Mouse (Mus musculus) intestine, embryonic 16.5 days (tissue): Measurements from ENCODE around the gene Dusp14. TPM values are rescaled to one million over a fixed set of nuclear protein-coding genes. Genes with fewer than 3 reads are reported as not detected.

Source experiments
- ATAC-seq: fragments of 200-750 bp; cut with Nextera tagmentation; 2 replicates; pipeline ENCODE4 v1.8.0; 2017; ENCODE audit warnings: moderate TSS enrichment, moderate library complexity
- H3K27ac ChIP-seq: fragments of 300-500 bp; sonication (generic); 2 replicates; pipeline ENCODE4 v1.5.1; 2014; ENCODE audit warnings: mild to moderate bottlenecking, low read length
- H3K27me3 ChIP-seq: fragments of 300-500 bp; sonication (generic); replicated peaks from 2 replicates; pipeline ENCODE4 v1.6.1; 2014; ENCODE audit warnings: low read length, control low read depth, mixed read lengths; ENCODE audit not compliant: control insufficient read depth, insufficient read depth
- H3K36me3 ChIP-seq: fragments of 300-500 bp; sonication (generic); 2 replicates; pipeline ENCODE4 v1.6.1; 2014; ENCODE audit warnings: low read length, control low read depth; ENCODE audit not compliant: control insufficient read depth, insufficient read depth
- H3K4me1 ChIP-seq: fragments of 300-500 bp; sonication (generic); 2 replicates; pipeline ENCODE4 v1.6.1; 2014; ENCODE audit warnings: low read length, control low read depth, mixed read lengths; ENCODE audit not compliant: control insufficient read depth, insufficient read depth
- H3K4me2 ChIP-seq: fragments of 300-500 bp; sonication (generic); 2 replicates; pipeline ENCODE4 v1.6.1; 2014; ENCODE audit warnings: low read depth, low read length, control low read depth
- H3K4me3 ChIP-seq: fragments of 300-500 bp; sonication (generic); 2 replicates; pipeline ENCODE4 v1.5.1; 2014; ENCODE audit warnings: mild to moderate bottlenecking, low read length
- H3K9ac ChIP-seq: fragments of 300-500 bp; sonication (generic); 2 replicates; pipeline ENCODE4 v1.6.1; 2014; ENCODE audit warnings: low read depth, low read length
- H3K9me3 ChIP-seq: fragments of 300-500 bp; sonication (generic); 2 replicates; pipeline ENCODE4 v1.6.1; 2016; ENCODE audit warnings: low read length, control low read depth; ENCODE audit not compliant: control insufficient read depth
- WGBS: fragments of 180-500 bp; shearing (Covaris S2); extraction: QIAGEN DNeasy Blood & Tissue Kit; methylation state at CpG from one replicate; pipeline ENCODE4 v1.1.7; 2014; 5-methylcytosine and 5-hydroxymethylcytosine counted together
- polyA plus RNA-seq: library from polyadenylated mRNA; unstranded; fragments of >200 nt; fragmentation: Nextera tagmentation; extraction: Ambion mirVana; gene quantifications from 2 replicates; pipeline ENCODE4 v1.2.1, GENCODE M21; 2015

The Dusp14 gene
- 17.3 and 18.3 TPM in 2 replicates for polyA plus RNA-seq

DNA sequence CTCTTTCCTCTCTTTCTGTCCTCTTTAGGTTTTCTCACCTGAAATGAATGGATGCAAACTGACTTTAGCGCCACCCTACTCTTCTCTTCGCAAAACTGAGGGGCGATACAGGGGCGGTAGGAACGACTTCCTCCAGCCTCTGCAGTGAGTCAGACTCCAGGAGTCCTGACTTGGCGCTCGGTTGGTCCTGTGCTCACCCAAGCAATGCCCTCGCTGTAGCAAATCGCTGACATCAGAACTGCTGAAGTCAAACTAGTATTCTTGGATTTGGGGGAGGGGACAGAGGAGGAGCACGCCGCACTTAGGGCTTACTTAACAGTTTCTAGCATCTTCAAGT lies at the start of gene Dusp14:
Dusp14 (minus strand) TSS at position 228 of the 337 bp plus-strand sequence.
- H3K27ac ChIP-seq, result no peak within 1 kb of the TSS
- 26% methylated on average over 11 of the region's 11 CpGs for WGBS

DNA sequence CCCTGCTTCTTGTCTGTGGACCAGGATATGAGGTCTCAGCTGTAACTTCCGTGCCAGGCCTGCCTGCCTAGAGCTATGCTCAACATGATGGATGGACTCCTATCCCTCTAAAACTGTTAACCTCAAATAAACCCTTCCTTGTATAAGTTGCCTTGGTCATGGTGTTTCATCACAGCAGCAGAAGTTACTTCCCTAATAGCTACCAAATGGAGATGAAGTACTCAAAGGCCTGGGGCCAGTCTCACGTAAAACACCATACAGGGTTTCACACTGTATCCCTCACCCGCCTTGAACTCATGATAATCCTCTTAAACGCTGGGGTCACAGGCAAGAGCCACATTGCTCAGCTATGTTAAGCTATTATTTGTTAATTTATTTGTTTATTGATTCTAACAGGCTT lies 48.4 kb upstream of the Dusp14 start:
- Histone ChIP-seq H3K36me3 (peaks cover 18% of the 10 kb centered on the region), H3K27ac (no peak overlapping the region), H3K27me3 (no peaks in the 10 kb centered on the region), H3K9ac (no peak overlapping the region), H3K4me1 (no peaks in the 10 kb centered on the region), H3K4me3 (no peak overlapping the region), H3K4me2 (no peak overlapping the region), H3K9me3 (no peaks in the 10 kb centered on the region)
- ATAC-seq, result no peak
- 86% methylated on average over 4 of the region's 4 CpGs for WGBS

More for the DNA sequence above, at the start of gene Dusp14:
- H3K9ac ChIP-seq, result peak within 1 kb of the TSS; percentile 83
- no peaks in the 10 kb centered on the region; the same call in 1 of the 2 replicates for H3K27me3 ChIP-seq
- H3K4me3 ChIP-seq, result peak within 1 kb of the TSS; percentile 71
- H3K4me1 ChIP-seq, result peaks cover 26% of the 10 kb centered on the region
- peak within 1 kb of the TSS; percentile 94 for H3K4me2 ChIP-seq
- no peaks in the 10 kb centered on the region for H3K36me3 ChIP-seq
- H3K9me3 ChIP-seq, result no peaks in the 10 kb centered on the region
- ATAC-seq, result no peak

DNA sequence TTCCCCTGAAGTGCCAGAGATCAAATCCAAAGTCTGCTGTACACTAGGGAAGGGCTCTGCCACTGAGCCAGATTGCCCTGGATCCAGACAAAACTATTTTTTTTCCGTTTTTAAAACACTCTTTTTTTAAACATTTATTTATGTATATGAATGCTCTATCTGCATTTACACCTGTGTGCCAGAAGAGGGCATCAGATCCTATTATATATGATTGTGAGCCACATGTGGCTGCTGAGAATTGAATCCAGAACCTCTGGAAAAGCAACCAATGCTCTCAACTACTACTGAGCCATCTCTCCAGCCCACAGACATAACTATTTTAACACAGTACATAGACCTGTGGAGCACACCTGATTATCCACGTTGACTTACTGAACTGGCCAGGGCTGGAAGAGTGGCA lies 47.2 kb upstream of the Dusp14 start:
- ATAC-seq, result no peak
- Histone ChIP-seq H3K9me3 (no peaks in the 10 kb centered on the region), H3K27ac (no peak overlapping the region), H3K9ac (no peak overlapping the region), H3K4me1 (no peaks in the 10 kb centered on the region), H3K36me3 (peaks cover 15% of the 10 kb centered on the region), H3K4me3 (no peak overlapping the region), H3K4me2 (no peak overlapping the region), H3K27me3 (no peaks in the 10 kb centered on the region)
- 64% methylated on average over 2 of the region's 2 CpGs for WGBS

DNA sequence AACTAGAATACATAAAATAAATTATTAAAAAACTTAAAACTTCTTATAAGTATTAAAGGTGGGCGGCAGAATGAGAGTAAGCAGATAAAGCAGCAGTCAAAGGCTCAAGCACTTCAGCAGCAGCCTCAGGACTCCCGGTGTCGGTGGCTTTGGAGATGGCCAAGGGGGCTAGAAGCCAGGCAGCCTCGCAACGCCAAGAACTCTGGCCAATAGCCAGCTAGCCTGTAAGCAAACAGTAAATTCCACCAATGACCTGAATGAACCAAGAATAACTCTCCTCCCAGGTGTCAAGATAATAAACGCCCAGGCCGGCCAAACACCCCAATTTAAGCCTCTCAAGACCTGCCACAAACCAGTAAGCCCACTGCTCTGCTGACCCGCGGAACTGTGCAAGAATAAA lies 46.6 kb upstream of the Dusp14 start:
- Histone ChIP-seq H3K27ac (no peak overlapping the region), H3K4me1 (no peaks in the 10 kb centered on the region), H3K36me3 (peaks cover 10% of the 10 kb centered on the region), H3K4me3 (no peak overlapping the region), H3K9me3 (no peaks in the 10 kb centered on the region), H3K9ac (no peak overlapping the region), H3K27me3 (no peaks in the 10 kb centered on the region), H3K4me2 (no peak overlapping the region)
- 78% methylated on average over 9 of the region's 9 CpGs for WGBS
- no peak for ATAC-seq

DNA sequence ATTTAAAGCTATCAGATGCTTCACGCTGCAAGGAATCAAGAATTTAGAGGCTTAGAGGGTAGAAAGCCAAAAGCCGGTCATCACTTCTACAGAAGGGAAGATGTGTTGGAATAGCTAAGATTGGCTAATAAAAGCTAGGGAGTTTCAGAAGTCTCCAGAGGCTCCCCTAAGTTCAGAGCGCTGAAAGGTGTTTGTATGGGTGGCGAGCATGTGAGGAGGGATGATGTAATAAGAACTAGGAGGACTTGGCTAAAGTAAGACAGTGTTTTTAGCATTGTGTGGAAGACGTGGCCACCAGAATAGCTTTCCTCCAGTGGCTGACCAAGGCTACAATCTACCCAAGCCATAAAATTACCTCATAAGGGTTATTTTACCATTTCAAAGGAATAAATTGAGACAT lies 44.6 kb upstream of the Dusp14 start:
- Histone ChIP-seq H3K9ac (no peak overlapping the region), H3K4me2 (no peak overlapping the region), H3K27ac (no peak overlapping the region), H3K4me3 (no peak overlapping the region), H3K27me3 (no peaks in the 10 kb centered on the region), H3K36me3 (peaks cover 5% of the 10 kb centered on the region; the same call in 1 of the 2 replicates), H3K4me1 (no peaks in the 10 kb centered on the region), H3K9me3 (no peaks in the 10 kb centered on the region)
- ATAC-seq, result no peak
- 91% methylated on average over 5 of the region's 5 CpGs for WGBS

DNA sequence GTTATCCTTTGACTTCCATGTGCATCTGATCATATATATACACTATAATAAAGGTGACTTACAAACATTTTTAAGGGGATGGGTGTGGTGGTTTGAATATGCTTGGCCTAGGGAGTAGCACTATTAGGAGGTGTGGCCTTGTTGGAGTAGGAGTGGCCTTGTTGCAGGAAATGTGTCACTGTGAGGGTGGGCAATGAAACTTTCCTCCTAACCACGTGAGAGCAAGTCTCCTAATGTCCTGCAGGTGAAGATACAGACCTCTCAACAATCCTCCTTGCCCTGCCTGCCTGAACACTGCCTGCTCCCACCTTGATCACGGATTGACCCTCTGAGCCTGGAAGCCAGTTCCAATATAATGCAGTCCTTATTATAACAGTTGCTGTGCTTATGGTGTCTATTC lies 38.1 kb upstream of the Dusp14 start:
- Histone ChIP-seq H3K9me3 (no peaks in the 10 kb centered on the region), H3K36me3 (peaks cover 4% of the 10 kb centered on the region; the same call in 1 of the 2 replicates), H3K9ac (no peak overlapping the region), H3K4me1 (no peaks in the 10 kb centered on the region), H3K4me3 (no peak overlapping the region), H3K4me2 (no peak overlapping the region), H3K27me3 (no peaks in the 10 kb centered on the region), H3K27ac (no peak overlapping the region)
- WGBS, result 70% methylated on average over 2 of the region's 2 CpGs
- ATAC-seq, result no peak

DNA sequence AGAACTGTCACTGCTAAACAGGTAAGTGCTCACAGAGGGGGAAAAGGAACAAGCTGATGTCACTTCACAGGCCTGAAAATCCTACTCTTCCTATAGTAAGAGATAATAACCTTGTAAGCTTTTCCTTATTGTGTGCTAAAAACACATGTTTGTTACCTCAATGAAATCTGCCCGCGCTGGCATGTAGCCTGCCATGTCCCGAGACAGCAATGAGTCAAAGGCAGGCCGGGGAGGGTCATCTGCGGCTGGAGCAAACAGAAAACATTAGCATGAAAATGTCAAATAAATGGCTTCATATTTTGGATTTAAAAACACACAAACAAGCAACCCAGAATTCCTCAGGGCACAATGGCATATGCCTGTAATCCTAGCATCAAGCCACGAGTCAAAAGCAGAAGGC lies 35.0 kb upstream of the Dusp14 start:
- no peak overlapping the region for H3K4me3 ChIP-seq
- no peaks in the 10 kb centered on the region for H3K4me1 ChIP-seq
- no peak overlapping the region for H3K27ac ChIP-seq
- ATAC-seq, result no peak
- H3K9ac ChIP-seq, result no peak overlapping the region
- H3K36me3 ChIP-seq, result 0 out of 2 replicates have a peak, but pooled peaks cover 4% of the 10 kb centered on the region
- 90% methylated on average over 6 of the region's 6 CpGs for WGBS
- no peak overlapping the region for H3K4me2 ChIP-seq
- H3K9me3 ChIP-seq, result no peaks in the 10 kb centered on the region
- H3K27me3 ChIP-seq, result no peaks in the 10 kb centered on the region

DNA sequence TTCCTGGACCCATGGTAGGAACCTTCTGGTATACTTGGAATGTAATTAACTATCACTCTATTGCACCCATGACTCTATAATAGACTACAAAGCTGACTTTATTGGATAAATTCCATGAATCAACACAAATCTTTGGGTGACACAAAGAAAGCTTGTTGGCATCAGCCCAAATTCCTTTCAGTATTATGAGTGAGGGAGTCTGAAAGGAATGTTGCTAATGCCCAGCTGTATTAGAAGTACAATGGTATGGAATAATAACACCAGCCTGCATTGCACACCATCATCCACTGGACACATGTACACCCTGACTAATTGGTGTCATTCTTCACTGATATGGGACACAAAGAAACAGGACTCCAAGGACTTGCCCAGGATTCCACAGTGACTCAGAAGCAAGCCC lies 32.1 kb upstream of the Dusp14 start:
- 0 out of 2 replicates have a peak, but pooled peaks cover 3% of the 10 kb centered on the region for H3K36me3 ChIP-seq
- no peaks in the 10 kb centered on the region for H3K27me3 ChIP-seq
- no peaks in the 10 kb centered on the region for H3K4me1 ChIP-seq
- no peak overlapping the region for H3K9ac ChIP-seq
- H3K4me3 ChIP-seq, result no peak overlapping the region
- no peak overlapping the region for H3K4me2 ChIP-seq
- H3K27ac ChIP-seq, result no peak overlapping the region
- no peak for ATAC-seq
- H3K9me3 ChIP-seq, result no peaks in the 10 kb centered on the region

DNA sequence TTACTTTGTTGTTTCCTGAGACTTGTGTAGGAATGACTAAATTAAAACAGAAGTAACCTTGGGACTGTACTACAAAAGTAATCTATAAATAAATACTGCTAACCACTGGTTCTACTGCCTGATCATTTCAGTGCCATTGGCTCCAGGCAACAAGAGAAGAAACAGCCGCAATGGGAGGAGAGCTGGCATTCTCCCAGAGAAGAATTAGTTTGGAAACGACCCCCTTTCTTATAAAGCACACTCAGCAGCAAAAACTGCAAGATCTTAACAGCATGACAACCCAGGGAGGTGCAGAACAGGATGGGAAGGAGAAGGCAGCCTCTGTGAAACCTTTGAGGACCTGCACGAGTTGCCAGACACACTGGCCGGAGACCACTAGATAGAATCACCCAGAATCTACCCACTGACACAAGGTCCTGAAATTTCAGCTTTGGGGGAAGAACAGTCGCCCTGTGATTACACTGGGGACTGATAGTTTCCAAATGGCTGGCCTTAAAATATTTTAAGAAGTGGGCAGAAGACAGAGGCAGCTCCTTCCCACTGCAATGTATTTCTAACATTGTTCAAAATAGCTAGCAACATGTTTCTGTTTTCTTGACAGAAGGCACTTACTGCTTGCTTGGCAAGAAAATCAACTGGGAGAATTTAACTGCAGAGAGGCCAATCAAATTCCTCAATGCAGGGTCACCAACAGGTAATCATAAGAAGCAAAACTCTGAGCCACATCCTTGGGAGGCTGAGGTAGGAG lies 28.4 kb upstream of the Dusp14 start:
- Histone ChIP-seq H3K27ac (no peak overlapping the region), H3K4me2 (no peak overlapping the region), H3K36me3 (peaks cover 3% of the 10 kb centered on the region; the same call in 1 of the 2 replicates), H3K4me3 (no peak overlapping the region), H3K4me1 (no peaks in the 10 kb centered on the region), H3K9me3 (no peaks in the 10 kb centered on the region), H3K27me3 (no peaks in the 10 kb centered on the region), H3K9ac (no peak overlapping the region)
- 77% methylated on average over 5 of the region's 5 CpGs for WGBS
- no peak for ATAC-seq

DNA sequence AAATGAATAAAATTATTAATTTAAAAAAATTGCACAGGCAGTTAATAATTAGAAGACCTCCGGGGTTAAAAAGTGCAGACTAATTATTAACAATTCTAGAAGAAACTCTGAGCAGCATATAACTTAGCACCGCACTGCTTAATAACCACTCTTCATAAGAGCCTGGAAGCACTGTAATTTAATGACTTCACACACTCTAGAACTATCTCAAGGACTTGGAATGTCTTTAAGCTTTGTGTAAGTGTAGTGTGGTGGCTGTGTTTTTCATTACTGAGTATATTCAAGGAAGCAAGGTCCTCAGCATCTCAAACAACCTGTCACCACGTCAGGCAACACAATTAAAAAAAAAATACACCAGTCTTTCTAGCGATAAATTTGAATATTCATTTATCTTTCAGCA lies 26.0 kb upstream of the Dusp14 start:
- ATAC-seq, result no peak
- 85% methylated on average over 4 of the region's 4 CpGs for WGBS
- Histone ChIP-seq H3K36me3 (peaks cover 4% of the 10 kb centered on the region; the same call in 1 of the 2 replicates), H3K9me3 (no peaks in the 10 kb centered on the region), H3K27ac (no peak overlapping the region), H3K4me3 (no peak overlapping the region), H3K4me2 (no peak overlapping the region), H3K4me1 (no peaks in the 10 kb centered on the region), H3K9ac (no peak overlapping the region), H3K27me3 (no peaks in the 10 kb centered on the region)
